Mouse (Mus musculus): Measurements from ENCODE around the gene Ly6g5c.

The Ly6g5c gene

GRCm38 (mm10) chr17:35108097-35108496, at the start of gene Ly6g5c:
Gene Ly6g5c, plus strand, starts transcription at chr17:35108279.
- DNase-seq (ENCODE audit: low spot score in 2 of 2), result no peak

GRCm38 (mm10) chr17:35058316-35058715, 49.8 kb upstream of the Ly6g5c start:
- no peak for DNase-seq (ENCODE audit: low spot score in 2 of 2)

GRCm38 (mm10) chr17:35058911-35059892, 48.9 kb upstream of the Ly6g5c start, which contains the start of gene Ddah2:
Gene Ddah2, plus strand, starts transcription at chr17:35059035.
- DNase-seq (ENCODE audit: low spot score in 2 of 2), result peak in 1 of 2 experiments; percentile 61

- DNase-seq (ENCODE audit: low spot score in 2 of 2), result no peak
Observed at GRCm38 (mm10) chr17:35060071-35060470, 48.0 kb upstream of the Ly6g5c start.

GRCm38 (mm10) chr17:35060737-35061297, 47.3 kb upstream of the Ly6g5c start:
- DNase-seq (ENCODE audit: low spot score in 2 of 2), result no peak

GRCm38 (mm10) chr17:35061299-35061698, 46.8 kb upstream of the Ly6g5c start:
- DNase-seq (ENCODE audit: low spot score in 2 of 2), result no peak

GRCm38 (mm10) chr17:35063466-35063865, 44.6 kb upstream of the Ly6g5c start:
- DNase-seq (ENCODE audit: low spot score in 2 of 2), result no peak

- DNase-seq (ENCODE audit: low spot score in 2 of 2), result no peak
Observed at GRCm38 (mm10) chr17:35064378-35064877, 43.7 kb upstream of the Ly6g5c start.

GRCm38 (mm10) chr17:35064951-35065947, 42.8 kb upstream of the Ly6g5c start, which contains the start of gene Ly6g6c:
Gene Ly6g6c, plus strand, starts transcription at chr17:35065388.
- no peak for DNase-seq (ENCODE audit: low spot score in 2 of 2)

GRCm38 (mm10) chr17:35066084-35066483, 42.0 kb upstream of the Ly6g5c start, which contains the start of gene Mpig6b:
Gene Mpig6b, minus strand, starts transcription at chr17:35066184.
- DNase-seq (ENCODE audit: low spot score in 2 of 2), result no peak

GRCm38 (mm10) chr17:35068213-35068914, 39.7 kb upstream of the Ly6g5c start:
- DNase-seq (ENCODE audit: low spot score in 2 of 2), result no peak

GRCm38 (mm10) chr17:35070556-35071229, 37.4 kb upstream of the Ly6g5c start:
- no peak for DNase-seq (ENCODE audit: low spot score in 2 of 2)

GRCm38 (mm10) chr17:35071454-35071853, 36.6 kb upstream of the Ly6g5c start:
- no peak for DNase-seq (ENCODE audit: low spot score in 2 of 2)

- no peak for DNase-seq (ENCODE audit: low spot score in 2 of 2)
Observed at GRCm38 (mm10) chr17:35074097-35074496, 34.0 kb upstream of the Ly6g5c start.

GRCm38 (mm10) chr17:35076507-35077176, 31.4 kb upstream of the Ly6g5c start, which contains the start of gene Ly6g6e:
Gene Ly6g6e, plus strand, starts transcription at chr17:35076902.
- no peak for DNase-seq (ENCODE audit: low spot score in 2 of 2)

GRCm38 (mm10) chr17:35077285-35077684, 30.8 kb upstream of the Ly6g5c start:
- DNase-seq (ENCODE audit: low spot score in 2 of 2), result no peak

- no peak for DNase-seq (ENCODE audit: low spot score in 2 of 2)
Observed at GRCm38 (mm10) chr17:35077786-35078233, 30.3 kb upstream of the Ly6g5c start, which contains the start of gene Ly6g6d. Gene Ly6g6d, minus strand, starts transcription at chr17:35078065.

GRCm38 (mm10) chr17:35079778-35080177, 28.3 kb upstream of the Ly6g5c start:
- DNase-seq (ENCODE audit: low spot score in 2 of 2), result no peak

GRCm38 (mm10) chr17:35080248-35080647, 27.8 kb upstream of the Ly6g5c start:
- no peak for DNase-seq (ENCODE audit: low spot score in 2 of 2)
